Mouse (Mus musculus): ENCODE results near the gene Ints7. TPM values are rescaled to one million over a fixed set of nuclear protein-coding genes. Genes with fewer than 3 reads are reported as not detected.

Gene Ints7
- polyA plus RNA-seq, 1 experiment from 2014 or later: 38.5 TPM

DNA sequence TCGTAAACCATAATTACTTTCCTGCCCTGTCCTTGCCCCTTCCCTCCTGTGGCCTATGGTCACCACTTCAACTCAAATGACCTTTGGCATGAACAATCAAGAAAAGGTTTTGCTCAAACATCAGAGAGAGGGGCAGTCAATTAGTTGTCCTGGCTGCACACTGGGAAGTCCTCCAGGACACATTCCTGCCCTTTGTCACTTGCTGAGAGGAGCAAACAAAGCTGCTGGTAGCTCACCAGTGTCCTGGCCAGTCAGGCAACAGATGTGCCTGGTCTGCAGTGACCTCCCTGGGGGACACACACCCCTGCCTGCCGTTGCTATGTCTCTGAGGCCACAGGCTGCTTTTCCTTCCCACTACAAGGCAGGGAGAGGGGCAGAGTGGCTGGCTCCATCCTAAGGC, 66.0 kb downstream of the Ints7 start:
- Histone ChIP-seq H3K4me2 (no peak overlapping the region), H3K4me3 (ENCODE audit: low read depth, low read length) (no peak overlapping the region), H3K27ac (ENCODE audit: low read depth, low read length) (no peak overlapping the region), H3K4me1 (ENCODE audit: control insufficient read depth, insufficient read depth, low read length) (peaks cover 23% of the 10 kb centered on the region), H3K9me3 (replicated peaks; ENCODE audit: control insufficient read depth, low read length) (no peaks in the 10 kb centered on the region), H3K9ac (ENCODE audit: low read depth, low read length) (no peak overlapping the region), H3K36me3 (ENCODE audit: control insufficient read depth, insufficient read depth, low read length) (no peaks in the 10 kb centered on the region), H3K27me3 (ENCODE audit: control insufficient read depth, insufficient read depth, low read length) (no peaks in the 10 kb centered on the region)
- no peak for ATAC-seq (replicated peaks; ENCODE audit: insufficient number of reproducible peaks, low FRiP score, low TSS enrichment)
- WGBS (ENCODE audit: insufficient replicate concordance): 25% methylated on average over 2 of the region's 2 CpGs

DNA sequence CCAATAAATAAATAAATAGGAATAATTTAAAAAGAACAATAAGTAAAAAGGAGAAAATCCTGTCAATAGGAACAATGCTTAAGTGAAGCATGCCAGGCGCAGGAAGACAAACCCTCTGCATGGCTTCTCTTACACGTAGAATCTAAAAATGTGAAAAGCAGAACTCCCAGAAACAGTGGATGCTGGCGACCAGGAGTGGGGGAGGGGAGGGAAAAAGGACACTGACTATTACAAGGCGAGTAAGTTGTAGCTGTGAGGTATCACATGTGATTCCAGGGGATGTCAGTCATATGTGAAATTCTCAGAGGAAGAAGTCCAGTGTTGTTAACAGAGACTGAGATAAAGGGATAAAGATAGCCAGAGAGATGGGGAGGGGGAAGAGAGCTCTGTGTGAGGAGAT, 67.5 kb downstream of the Ints7 start:
- Histone ChIP-seq H3K36me3 (ENCODE audit: control insufficient read depth, insufficient read depth, low read length) (no peaks in the 10 kb centered on the region), H3K27ac (ENCODE audit: low read depth, low read length) (no peak overlapping the region), H3K4me1 (ENCODE audit: control insufficient read depth, insufficient read depth, low read length) (peaks cover 23% of the 10 kb centered on the region), H3K4me2 (no peak overlapping the region), H3K9me3 (replicated peaks; ENCODE audit: control insufficient read depth, low read length) (no peaks in the 10 kb centered on the region), H3K27me3 (ENCODE audit: control insufficient read depth, insufficient read depth, low read length) (no peaks in the 10 kb centered on the region), H3K9ac (ENCODE audit: low read depth, low read length) (no peak overlapping the region), H3K4me3 (ENCODE audit: low read depth, low read length) (no peak overlapping the region)
- WGBS (ENCODE audit: insufficient replicate concordance): 36% methylated on average over 4 of the region's 4 CpGs
- no peak for ATAC-seq (replicated peaks; ENCODE audit: insufficient number of reproducible peaks, low FRiP score, low TSS enrichment)

DNA sequence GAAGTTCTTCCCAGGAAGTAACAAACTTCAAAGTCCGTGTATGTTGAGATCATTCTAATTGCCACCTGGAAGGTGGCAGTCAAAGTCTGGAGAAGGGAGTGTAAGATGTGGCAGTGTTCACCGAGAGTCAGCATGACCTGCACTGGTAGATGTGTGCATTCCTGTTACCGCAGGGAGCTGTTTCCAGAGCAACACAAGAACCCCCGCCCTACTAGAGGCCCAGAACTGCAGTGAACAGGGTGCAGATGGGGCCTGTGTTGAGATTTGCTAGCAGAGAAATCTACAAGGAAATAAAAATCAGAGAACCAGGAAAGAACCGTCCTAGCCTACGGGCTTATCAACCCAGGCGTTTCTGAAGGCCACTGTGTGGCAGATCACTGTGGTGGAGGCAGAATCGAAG, 70.5 kb downstream of the Ints7 start:
- H3K4me2 ChIP-seq: no peak overlapping the region
- no peaks in the 10 kb centered on the region for H3K9me3 ChIP-seq (replicated peaks; ENCODE audit: control insufficient read depth, low read length)
- WGBS (ENCODE audit: insufficient replicate concordance): 38% methylated on average over 8 of the region's 8 CpGs
- no peak overlapping the region for H3K4me3 ChIP-seq (ENCODE audit: low read depth, low read length)
- H3K27me3 ChIP-seq (ENCODE audit: control insufficient read depth, insufficient read depth, low read length): no peaks in the 10 kb centered on the region
- peaks cover 17% of the 10 kb centered on the region for H3K4me1 ChIP-seq (ENCODE audit: control insufficient read depth, insufficient read depth, low read length)
- H3K36me3 ChIP-seq (ENCODE audit: control insufficient read depth, insufficient read depth, low read length): no peaks in the 10 kb centered on the region
- ATAC-seq (replicated peaks; ENCODE audit: insufficient number of reproducible peaks, low FRiP score, low TSS enrichment): no peak
- H3K27ac ChIP-seq (ENCODE audit: low read depth, low read length): no peak overlapping the region
- H3K9ac ChIP-seq (ENCODE audit: low read depth, low read length): no peak overlapping the region

DNA sequence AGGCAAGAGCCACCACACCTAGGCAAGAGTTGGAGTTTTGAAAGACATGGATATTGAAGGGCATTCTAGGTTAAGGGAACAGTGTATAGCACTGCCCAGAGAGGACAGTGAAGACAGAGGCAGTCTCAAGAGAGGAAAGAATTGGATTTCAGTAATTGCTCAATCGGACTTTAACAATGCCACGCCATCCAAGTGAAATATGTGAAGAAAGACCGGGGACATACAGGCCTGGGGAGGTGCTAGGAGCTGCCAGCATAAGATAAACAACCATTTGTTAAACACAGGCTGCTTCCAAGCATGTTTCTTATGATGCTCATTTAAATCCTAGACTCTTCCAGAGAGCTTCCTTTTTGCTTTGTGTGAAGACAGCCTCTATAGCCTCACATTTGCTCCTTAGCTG, 72.2 kb downstream of the Ints7 start:
- Histone ChIP-seq H3K9me3 (replicated peaks; ENCODE audit: control insufficient read depth, low read length) (no peaks in the 10 kb centered on the region), H3K27ac (ENCODE audit: low read depth, low read length) (no peak overlapping the region), H3K4me1 (ENCODE audit: control insufficient read depth, insufficient read depth, low read length) (peaks cover 12% of the 10 kb centered on the region), H3K9ac (ENCODE audit: low read depth, low read length) (no peak overlapping the region), H3K4me3 (ENCODE audit: low read depth, low read length) (no peak overlapping the region), H3K27me3 (ENCODE audit: control insufficient read depth, insufficient read depth, low read length) (no peaks in the 10 kb centered on the region), H3K36me3 (ENCODE audit: control insufficient read depth, insufficient read depth, low read length) (no peaks in the 10 kb centered on the region), H3K4me2 (no peak overlapping the region)
- no peak for ATAC-seq (replicated peaks; ENCODE audit: insufficient number of reproducible peaks, low FRiP score, low TSS enrichment)
- 82% methylated on average over 3 of the region's 3 CpGs for WGBS (ENCODE audit: insufficient replicate concordance)

DNA sequence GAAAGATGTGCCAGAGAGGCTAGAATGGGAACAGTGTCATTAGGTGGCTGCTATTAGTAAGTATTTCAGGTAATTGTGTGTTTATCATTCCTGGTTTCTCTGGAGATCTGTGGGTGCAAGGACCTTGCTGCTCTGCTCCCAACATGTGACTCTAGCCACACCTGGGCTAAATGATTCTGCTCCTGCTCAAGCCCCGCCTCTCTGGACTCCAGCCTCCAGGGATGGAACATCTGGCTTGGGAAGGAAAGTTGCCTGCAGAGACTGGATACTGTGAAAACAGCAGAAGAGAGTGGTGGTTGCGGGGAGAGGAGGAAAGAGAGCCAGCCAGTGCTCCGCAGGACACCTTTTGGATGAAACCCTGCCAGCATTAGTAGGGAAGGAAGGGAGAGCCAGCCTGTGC, 84.0 kb downstream of the Ints7 start:
- ATAC-seq (replicated peaks; ENCODE audit: insufficient number of reproducible peaks, low FRiP score, low TSS enrichment): no peak
- H3K9me3 ChIP-seq (replicated peaks; ENCODE audit: control insufficient read depth, low read length): no peaks in the 10 kb centered on the region
- no peak overlapping the region for H3K9ac ChIP-seq (ENCODE audit: low read depth, low read length)
- no peaks in the 10 kb centered on the region for H3K36me3 ChIP-seq (ENCODE audit: control insufficient read depth, insufficient read depth, low read length)
- H3K4me1 ChIP-seq (ENCODE audit: control insufficient read depth, insufficient read depth, low read length): peaks cover 3% of the 10 kb centered on the region; the same call in 1 of the 2 replicates
- H3K4me2 ChIP-seq: no peak overlapping the region
- no peak overlapping the region for H3K4me3 ChIP-seq (ENCODE audit: low read depth, low read length)
- 74% methylated on average over 3 of the region's 3 CpGs for WGBS (ENCODE audit: insufficient replicate concordance)
- no peak overlapping the region for H3K27ac ChIP-seq (ENCODE audit: low read depth, low read length)
- H3K27me3 ChIP-seq (ENCODE audit: control insufficient read depth, insufficient read depth, low read length): no peaks in the 10 kb centered on the region

DNA sequence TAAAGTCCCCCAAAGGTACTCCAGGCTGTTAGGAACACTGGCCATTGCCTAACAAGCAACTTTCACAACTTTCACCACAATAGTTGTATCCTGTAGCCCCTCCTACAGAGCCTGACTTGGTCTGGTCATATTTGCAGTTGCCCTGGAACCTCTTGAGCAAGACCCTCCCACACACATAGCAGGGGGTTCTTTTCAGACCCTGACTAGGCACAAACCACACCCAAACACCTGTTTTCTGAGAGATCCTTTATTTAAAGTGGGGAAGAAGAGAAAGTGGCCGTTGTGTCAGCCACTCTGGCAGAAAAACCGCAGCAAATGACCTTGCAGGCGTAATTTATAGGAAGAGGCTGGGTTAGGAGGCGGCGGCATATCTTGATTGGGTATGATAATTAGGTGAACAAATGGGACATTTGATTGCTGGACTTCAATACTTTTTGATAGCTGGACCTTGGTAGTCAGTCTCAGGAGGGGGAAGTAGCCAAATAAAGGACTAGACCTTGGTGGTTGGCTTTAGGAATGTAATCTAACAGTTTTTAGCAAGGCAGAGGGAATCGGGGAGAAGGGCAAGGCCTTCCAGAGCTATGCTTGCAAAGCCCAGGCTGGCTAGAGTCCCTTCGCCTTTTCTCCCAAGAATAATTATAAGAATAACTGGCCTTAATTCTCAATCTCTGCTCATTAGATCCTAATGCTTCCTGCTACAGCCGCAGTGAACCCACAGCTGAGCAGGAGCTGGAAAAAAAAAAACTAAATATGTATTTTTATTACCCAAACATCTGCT, 85.8 kb downstream of the Ints7 start:
- Histone ChIP-seq H3K9me3 (replicated peaks; ENCODE audit: control insufficient read depth, low read length) (no peaks in the 10 kb centered on the region), H3K9ac (ENCODE audit: low read depth, low read length) (no peak overlapping the region), H3K4me3 (ENCODE audit: low read depth, low read length) (no peak overlapping the region), H3K4me1 (ENCODE audit: control insufficient read depth, insufficient read depth, low read length) (peaks cover 3% of the 10 kb centered on the region; the same call in 1 of the 2 replicates), H3K4me2 (no peak overlapping the region), H3K27ac (ENCODE audit: low read depth, low read length) (no peak overlapping the region), H3K36me3 (ENCODE audit: control insufficient read depth, insufficient read depth, low read length) (no peaks in the 10 kb centered on the region), H3K27me3 (ENCODE audit: control insufficient read depth, insufficient read depth, low read length) (no peaks in the 10 kb centered on the region)
- ATAC-seq (replicated peaks; ENCODE audit: insufficient number of reproducible peaks, low FRiP score, low TSS enrichment): no peak
- 65% methylated on average over 8 of the region's 8 CpGs for WGBS (ENCODE audit: insufficient replicate concordance)

DNA sequence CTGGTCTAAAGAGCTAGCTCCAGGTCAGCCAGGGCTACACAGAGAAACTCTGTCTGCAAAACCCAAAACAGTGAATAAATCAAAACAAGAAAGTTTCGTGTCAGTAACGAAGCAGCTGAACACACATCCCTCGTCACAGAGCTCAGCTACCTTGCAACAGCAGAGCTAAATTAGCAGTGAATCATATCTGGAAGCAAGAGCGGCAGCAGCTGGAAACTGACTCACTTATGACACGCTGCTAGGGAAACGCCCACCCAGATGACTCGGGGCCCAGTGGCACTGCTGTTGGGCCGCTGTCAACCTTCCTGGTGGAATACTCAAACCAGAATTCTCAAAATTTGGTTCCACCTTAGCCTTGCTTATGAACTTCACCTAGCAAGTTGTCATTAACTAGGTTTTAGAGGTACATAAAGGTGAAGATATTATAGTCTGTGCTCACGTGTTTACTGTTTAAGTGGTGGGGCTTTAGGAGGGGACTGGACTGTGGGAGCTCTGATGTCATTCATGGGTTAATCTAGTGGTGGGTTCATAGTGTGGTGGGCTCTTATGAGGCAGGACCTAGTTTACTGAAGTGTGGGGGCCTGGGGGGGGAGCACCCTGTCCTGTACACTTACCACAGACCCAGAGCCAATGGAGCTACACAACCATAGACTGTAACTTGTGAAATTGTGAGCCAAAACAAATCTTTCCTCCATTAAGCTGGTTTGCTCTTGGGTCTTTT, 86.9 kb downstream of the Ints7 start:
- no peak overlapping the region for H3K27ac ChIP-seq (ENCODE audit: low read depth, low read length)
- no peak overlapping the region for H3K9ac ChIP-seq (ENCODE audit: low read depth, low read length)
- no peak overlapping the region for H3K4me3 ChIP-seq (ENCODE audit: low read depth, low read length)
- H3K27me3 ChIP-seq (ENCODE audit: control insufficient read depth, insufficient read depth, low read length): no peaks in the 10 kb centered on the region
- H3K4me1 ChIP-seq (ENCODE audit: control insufficient read depth, insufficient read depth, low read length): peaks cover 3% of the 10 kb centered on the region; the same call in 1 of the 2 replicates
- H3K36me3 ChIP-seq (ENCODE audit: control insufficient read depth, insufficient read depth, low read length): no peaks in the 10 kb centered on the region
- no peaks in the 10 kb centered on the region for H3K9me3 ChIP-seq (replicated peaks; ENCODE audit: control insufficient read depth, low read length)
- H3K4me2 ChIP-seq: no peak overlapping the region
- ATAC-seq (replicated peaks; ENCODE audit: insufficient number of reproducible peaks, low FRiP score, low TSS enrichment): no peak
- WGBS (ENCODE audit: insufficient replicate concordance): 55% methylated on average over 9 of the region's 9 CpGs

DNA sequence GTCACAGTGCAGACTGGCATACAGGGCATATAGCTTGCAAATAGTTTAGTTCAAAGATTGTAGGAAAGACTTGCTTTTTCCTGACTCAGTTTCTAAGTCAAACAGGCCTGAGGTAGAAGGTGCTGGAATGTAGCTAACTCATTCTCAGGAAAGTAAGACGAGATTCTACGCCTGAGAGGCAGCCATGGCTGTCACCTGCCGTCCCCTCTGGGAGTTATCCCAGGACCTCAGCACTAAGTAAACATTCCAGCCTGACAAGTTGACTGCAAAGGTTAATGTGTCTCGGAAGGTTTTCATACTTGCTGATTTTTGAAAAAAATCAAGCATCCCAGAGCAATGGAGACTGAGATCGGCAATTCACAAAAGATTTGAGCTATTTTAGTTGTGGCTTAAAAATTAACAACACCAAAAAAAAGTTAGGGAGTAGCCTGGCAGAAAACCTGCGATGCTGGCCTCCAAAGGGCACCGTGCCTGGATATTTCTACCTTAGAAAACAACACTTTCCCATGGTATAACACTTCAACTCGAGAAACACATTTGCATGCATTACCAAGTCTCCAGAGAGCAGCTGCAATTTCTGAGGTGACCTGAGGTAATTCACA, 87.6 kb downstream of the Ints7 start:
- no peak overlapping the region for H3K4me3 ChIP-seq (ENCODE audit: low read depth, low read length)
- 47% methylated on average over 8 of the region's 8 CpGs for WGBS (ENCODE audit: insufficient replicate concordance)
- ATAC-seq (replicated peaks; ENCODE audit: insufficient number of reproducible peaks, low FRiP score, low TSS enrichment): no peak

More for the DNA sequence above, 87.6 kb downstream of the Ints7 start:
- Histone ChIP-seq H3K9me3 (replicated peaks; ENCODE audit: control insufficient read depth, low read length) (no peaks in the 10 kb centered on the region), H3K9ac (ENCODE audit: low read depth, low read length) (no peak overlapping the region), H3K36me3 (ENCODE audit: control insufficient read depth, insufficient read depth, low read length) (no peaks in the 10 kb centered on the region), H3K4me2 (no peak overlapping the region), H3K27ac (ENCODE audit: low read depth, low read length) (no peak overlapping the region), H3K27me3 (ENCODE audit: control insufficient read depth, insufficient read depth, low read length) (no peaks in the 10 kb centered on the region), H3K4me1 (ENCODE audit: control insufficient read depth, insufficient read depth, low read length) (peaks cover 3% of the 10 kb centered on the region; the same call in 1 of the 2 replicates)
